Mouse (Mus musculus) lung, adult 2 months (tissue): Measurements from ENCODE around the gene Rad1. TPM values are rescaled to one million over a fixed set of nuclear protein-coding genes. Genes with fewer than 3 reads are reported as not detected.
A peak's percentile ranks its signal among the peaks of the same experiment; 100 is the strongest.
"Not testable (repeated sequence)": the region's sequence is repeated elsewhere in the genome, so short reads cannot be mapped to it uniquely, and the experiment has no call there.

Source experiments
- DNase-seq: peaks from one replicate; pipeline ENCODE4 v3.0.0; 2022
- H3K4me1 ChIP-seq: fragments of 200-500 bp; 2 replicates; pipeline ENCODE4 v1.6.1; 2011; ENCODE audit warnings: low read length; ENCODE audit not compliant: control insufficient read depth, insufficient read depth
- H3K4me3 ChIP-seq: fragments of 200-500 bp; replicated peaks from 2 replicates; pipeline ENCODE3; 2011; ENCODE audit warnings: low read depth, mild to moderate bottlenecking, control low read depth, low read length; ENCODE audit errors: extremely low read depth
- CTCF ChIP-seq: fragments of 200-500 bp; IDR thresholded peaks from 2 replicates; pipeline ENCODE4 v1.5.1; 2011; ENCODE audit warnings: mild to moderate bottlenecking, low read length, control low read depth; ENCODE audit not compliant: insufficient read depth
- POLR2A ChIP-seq: fragments of 200-500 bp; IDR thresholded peaks from 2 replicates; pipeline ENCODE4 v1.6.1; 2011; ENCODE audit warnings: low read depth, mild to moderate bottlenecking, control low read depth, low read length, borderline replicate concordance; ENCODE audit errors: extremely low read depth
- WGBS: fragments of 180-500 bp; shearing (Covaris S2); methylation state at CpG from one replicate; pipeline ENCODE4 v1.1.7; 2018; 5-methylcytosine and 5-hydroxymethylcytosine counted together
- polyA plus RNA-seq: library from polyadenylated mRNA; depleted of rRNA; stranded (reverse); fragments of >200 nt; gene quantifications from 2 replicates; pipeline ENCODE4 v1.2.3, GENCODE M21; 2012; rRNA removed

The Rad1 gene
- polyA plus RNA-seq, 1 experiment, result 8.3 TPM

GRCm38 (mm10) chr15:10500838-10501719, 15.3 kb downstream of the Rad1 start:
- WGBS, result 56% methylated on average over 11 of the region's 11 CpGs
- no peak for TF ChIP-seq POLR2A
- peak; percentile 90 for TF ChIP-seq CTCF
- Histone ChIP-seq H3K4me1 (no peaks in the 10 kb centered on the region), H3K4me3 (no peak overlapping the region)
- DNase-seq, result peak; percentile 25

GRCm38 (mm10) chr15:10506099-10506498, 20.3 kb downstream of the Rad1 start:
- no peak for DNase-seq
- no peak overlapping the region for H3K4me3 ChIP-seq
- no peak for TF ChIP-seq POLR2A
- no peak for TF ChIP-seq CTCF
- 56% methylated on average over 11 of the region's 11 CpGs for WGBS
- H3K4me1 ChIP-seq, result no peaks in the 10 kb centered on the region

GRCm38 (mm10) chr15:10515166-10515565, 29.3 kb downstream of the Rad1 start:
- TF ChIP-seq CTCF, result no peak
- no peak for TF ChIP-seq POLR2A
- H3K4me1 ChIP-seq, result no peaks in the 10 kb centered on the region
- DNase-seq, result no peak
- WGBS, result 84% methylated on average over 7 of the region's 7 CpGs
- H3K4me3 ChIP-seq, result no peak overlapping the region

- no peak for TF ChIP-seq POLR2A
- no peak for TF ChIP-seq CTCF
- DNase-seq, result no peak
- Histone ChIP-seq H3K4me1 (no peaks in the 10 kb centered on the region), H3K4me3 (no peak overlapping the region)
- WGBS, result 54% methylated on average over 1 of the region's 1 CpGs
These were observed 40.1 kb downstream of the Rad1 start for GRCm38 (mm10) chr15:10525896-10526295.

GRCm38 (mm10) chr15:10531352-10531751, 45.5 kb downstream of the Rad1 start:
- DNase-seq, result no peak
- WGBS, result 80% methylated on average over 4 of the region's 4 CpGs

GRCm38 (mm10) chr15:10533361-10533760, 47.5 kb downstream of the Rad1 start:
- H3K4me1 ChIP-seq, H3K4me3 ChIP-seq, DNase-seq: not testable (repeated sequence)
- WGBS, result 78% methylated on average over 10 of the region's 10 CpGs

More at GRCm38 (mm10) chr15:10531352-10531751, 45.5 kb downstream of the Rad1 start:
- no peaks in the 10 kb centered on the region for H3K4me1 ChIP-seq
- TF ChIP-seq CTCF (no peak), POLR2A (no peak)
- no peak overlapping the region for H3K4me3 ChIP-seq

GRCm38 (mm10) chr15:10534591-10534990, 48.8 kb downstream of the Rad1 start:
- 79% methylated on average over 5 of the region's 5 CpGs for WGBS

GRCm38 (mm10) chr15:10535969-10536368, 50.2 kb downstream of the Rad1 start:
- TF ChIP-seq CTCF (no peak), POLR2A (no peak)
- DNase-seq, result no peak
- 76% methylated on average over 7 of the region's 7 CpGs for WGBS

More at GRCm38 (mm10) chr15:10534591-10534990, 48.8 kb downstream of the Rad1 start:
- H3K4me1 ChIP-seq, result no peaks in the 10 kb centered on the region
- TF ChIP-seq POLR2A (no peak), CTCF (0 out of 2 replicates have a peak, but pooled peaks have one; percentile 4)
- no peak overlapping the region for H3K4me3 ChIP-seq
- no peak for DNase-seq

GRCm38 (mm10) chr15:10540271-10541088, 54.7 kb downstream of the Rad1 start:
- Histone ChIP-seq H3K4me3 (no peak overlapping the region), H3K4me1 (no peaks in the 10 kb centered on the region; the same call in 1 of the 2 replicates)
- WGBS, result 68% methylated on average over 16 of the region's 16 CpGs
- DNase-seq, result no peak
- TF ChIP-seq CTCF, result no peak
- TF ChIP-seq POLR2A, result no peak

More at GRCm38 (mm10) chr15:10535969-10536368, 50.2 kb downstream of the Rad1 start:
- H3K4me3 ChIP-seq, result no peak overlapping the region
- H3K4me1 ChIP-seq, result no peaks in the 10 kb centered on the region; the same call in 1 of the 2 replicates

Other genes with a start within 250 kb of the Rad1 start
- not detected in 2 replicates for gene Gm21973, start 160.6 kb upstream of the Rad1 start, polyA plus RNA-seq
- gene Agxt2, start 127.5 kb upstream of the Rad1 start, polyA plus RNA-seq, result not detected in 2 replicates
- 1.2 and 1.9 TPM in 2 replicates for gene Dnajc21, start 15.5 kb upstream of the Rad1 start, polyA plus RNA-seq
- gene Brix1, start 71 bp upstream of the Rad1 start, polyA plus RNA-seq, result 0.87 and 1.5 TPM in 2 replicates
- gene Ttc23l, start 72.7 kb downstream of the Rad1 start, polyA plus RNA-seq, result not detected in 2 replicates
- 9.4 and 14.3 TPM in 2 replicates for gene Rai14, start 228.6 kb downstream of the Rad1 start, polyA plus RNA-seq